Comparison of ENCODE assay signal across 10 mouse cellular contexts in genomic region chr3:88363700-88364099, GRCm38 (mm10). TPM values are rescaled to one million over a fixed set of nuclear protein-coding genes. Genes with fewer than 3 reads are reported as not detected.
DNase-seq lines count a peak whose midpoint lies in the region; ATAC-seq and TF ChIP-seq lines count a peak whose summit lies in the region.
"Had no signal": no experiment of that assay in that cellular context is flagged by ENCODE, and none has a peak within 500 bp of the region (broad histone marks: within the 10 kb centered on the region; RNA-seq: fewer than 3 reads in every experiment).

No protein-coding gene starts in this region.

- DNase-seq in heart, postnatal 36 days, result no peak
- DNase-seq in c-Kit-positive CD71-positive TER-119-negative erythroid progenitor cells, embryonic 14.5 days (ENCODE audit: low read depth), result peak; percentile 78
- peak; percentile 48 for DNase-seq in hindbrain, postnatal 0 days (ENCODE audit: low spot score)
- DNase-seq in lung, postnatal 0 days (ENCODE audit: low spot score), result peak; percentile 21
- no peak for DNase-seq in adipocyte (ENCODE audit: low spot score)
- no peak for DNase-seq in T-cell, adult 2 months (ENCODE audit: low spot score)

- H3K36me3 ChIP-seq in heart, embryonic 13.5 days, result peaks cover 46% of the 10 kb centered on the region
- H3K36me3 ChIP-seq in hindbrain, postnatal 0 days (ENCODE audit: insufficient read depth, low read length), result peaks cover 33% of the 10 kb centered on the region
- peaks cover 29% of the 10 kb centered on the region; the same call in 1 of the 2 replicates for H3K36me3 ChIP-seq in lung, postnatal 0 days (ENCODE audit: insufficient read depth, low read length)
- peaks cover 38% of the 10 kb centered on the region for H3K36me3 ChIP-seq in kidney, embryonic 14.5 days (ENCODE audit: control insufficient read depth, insufficient read depth, low read length)

- no peak for TF ChIP-seq EP300 in lung, postnatal 0 days (IDR thresholded peaks at IDR 0.05)

- TF ChIP-seq CTCF in hindbrain, postnatal 0 days (IDR thresholded peaks at IDR 0.05; ENCODE audit: low read depth), result no peak
- TF ChIP-seq CTCF in lung, postnatal 0 days (IDR thresholded peaks at IDR 0.05), result no peak

- H3K4me1 ChIP-seq in heart, embryonic 13.5 days, result peaks cover 55% of the 10 kb centered on the region
- no peaks in the 10 kb centered on the region for H3K4me1 ChIP-seq in hindbrain, postnatal 0 days (ENCODE audit: insufficient read depth, low read length)
- peaks cover 5% of the 10 kb centered on the region; the same call in 1 of the 2 replicates for H3K4me1 ChIP-seq in lung, postnatal 0 days (ENCODE audit: insufficient read depth, low read depth, low read length)
- H3K4me1 ChIP-seq in kidney, embryonic 14.5 days (ENCODE audit: control insufficient read depth, insufficient read depth, low read length), result peaks cover 4% of the 10 kb centered on the region; the same call in 1 of the 2 replicates

- no peak overlapping the region for H3K4me3 ChIP-seq in heart, embryonic 13.5 days
- H3K4me3 ChIP-seq in hindbrain, postnatal 0 days (ENCODE audit: low read length), result no peak overlapping the region
- no peak overlapping the region for H3K4me3 ChIP-seq in lung, postnatal 0 days (ENCODE audit: low read depth, low read length)
- H3K4me3 ChIP-seq in kidney, embryonic 14.5 days (ENCODE audit: low read length), result no peak overlapping the region
- H3K4me3 ChIP-seq: midbrain, embryonic 12.5 days had no signal

- no peak overlapping the region for H3K9ac ChIP-seq in heart, embryonic 13.5 days
- no peak overlapping the region for H3K9ac ChIP-seq in hindbrain, postnatal 0 days (replicated peaks; ENCODE audit: low read length)
- no peak overlapping the region for H3K9ac ChIP-seq in lung, postnatal 0 days (replicated peaks; ENCODE audit: low read depth)
- no peak overlapping the region for H3K9ac ChIP-seq in kidney, embryonic 14.5 days (ENCODE audit: low read depth, low read length)
- H3K9ac ChIP-seq: midbrain, embryonic 12.5 days had no signal

- intact Hi-C loops in heart, postnatal 36 days (cut with DNase I), result no loop called here

- no peak for ATAC-seq in heart, embryonic 13.5 days (ENCODE audit: extremely low read depth, insufficient number of reproducible peaks, low FRiP score, low TSS enrichment)
- peak; percentile 70 for ATAC-seq in hindbrain, postnatal 0 days
- peak; percentile 32 for ATAC-seq in lung, postnatal 0 days
- no peak for ATAC-seq in kidney, embryonic 14.5 days (ENCODE audit: low FRiP score, low TSS enrichment)
- ATAC-seq: Patski had no signal

- peak overlapping the region; percentile 64 for H3K27ac ChIP-seq in heart, embryonic 13.5 days (replicated peaks)
- H3K27ac ChIP-seq in hindbrain, postnatal 0 days, result peak overlapping the region; percentile 59
- H3K27ac ChIP-seq in lung, postnatal 0 days (ENCODE audit: low read length), result no peak overlapping the region
- no peak overlapping the region for H3K27ac ChIP-seq in kidney, embryonic 14.5 days (ENCODE audit: low read depth, low read length)
- H3K27ac ChIP-seq: midbrain, embryonic 12.5 days had no signal

- peak overlapping the region; percentile 63 for H3K4me2 ChIP-seq in heart, embryonic 13.5 days
- H3K4me2 ChIP-seq in hindbrain, postnatal 0 days (ENCODE audit: low read depth, low read length), result no peak overlapping the region
- H3K4me2 ChIP-seq in lung, postnatal 0 days (replicated peaks; ENCODE audit: low read depth, low read length), result no peak overlapping the region
- H3K4me2 ChIP-seq in kidney, embryonic 14.5 days (replicated peaks; ENCODE audit: low read depth, low read length), result no peak overlapping the region
- H3K4me2 ChIP-seq: midbrain, embryonic 12.5 days had no signal

- WGBS in heart, embryonic 13.5 days, result 28% methylated on average over 4 of the region's 4 CpGs
- 32% methylated on average over 4 of the region's 4 CpGs for WGBS in hindbrain, postnatal 0 days
- 61% methylated on average over 4 of the region's 4 CpGs for WGBS in lung, postnatal 0 days
- WGBS in kidney, embryonic 14.5 days, result 58% methylated on average over 4 of the region's 4 CpGs

- H3K9me3 ChIP-seq in heart, embryonic 13.5 days, result no peaks in the 10 kb centered on the region
- no peaks in the 10 kb centered on the region for H3K9me3 ChIP-seq in hindbrain, postnatal 0 days (ENCODE audit: low read length)
- H3K9me3 ChIP-seq in lung, postnatal 0 days (ENCODE audit: low read length), result no peaks in the 10 kb centered on the region
- H3K9me3 ChIP-seq in kidney, embryonic 14.5 days (ENCODE audit: control insufficient read depth, low read length), result no peaks in the 10 kb centered on the region
- H3K9me3 ChIP-seq: midbrain, embryonic 12.5 days had no signal

- H3K27me3 ChIP-seq in heart, embryonic 13.5 days (replicated peaks), result peaks cover 24% of the 10 kb centered on the region
- no peaks in the 10 kb centered on the region for H3K27me3 ChIP-seq in hindbrain, postnatal 0 days (ENCODE audit: insufficient read depth, low read length)
- H3K27me3 ChIP-seq in lung, postnatal 0 days (replicated peaks; ENCODE audit: insufficient read depth, low read length), result 0 out of 2 replicates have a peak, but pooled peaks cover 3% of the 10 kb centered on the region
- peaks cover 13% of the 10 kb centered on the region for H3K27me3 ChIP-seq in kidney, embryonic 14.5 days (ENCODE audit: control insufficient read depth, insufficient read depth, low read length)
- H3K27me3 ChIP-seq: Patski had no signal

RNA-seq across cellular contexts. Expression of gene Paqr6, which starts 0.7 kb away (rescaled TPM):
- polyA plus RNA-seq in heart, embryonic 13.5 days (2015; fragmentation: Nextera tagmentation; extraction: Ambion mirVana), result 2.6 and 3.8 TPM in 2 replicates
- 1 to 10 TPM in 1 of 2 experiments, under 1 TPM in 1; 0.46 to 1.2 TPM for total RNA-seq in heart, postnatal 36 days (2021)
- 8.3 and 10.1 TPM in 2 replicates for total RNA-seq in hindbrain, postnatal 0 days (2014; rRNA removed)
- polyA plus RNA-seq in hindbrain, postnatal 0 days (2015; fragmentation: Nextera tagmentation; extraction: Ambion mirVana), result 8.6 and 10.3 TPM in 2 replicates
- 4.3 and 5.3 TPM in 2 replicates for polyA plus RNA-seq in lung, postnatal 0 days (2015; fragmentation: Nextera tagmentation; extraction: Ambion mirVana)
- polyA plus RNA-seq in kidney, embryonic 14.5 days (2014; fragmentation: Nextera tagmentation; extraction: Ambion mirVana), result 7.9 and 8.5 TPM in 2 replicates

RNA-seq across cellular contexts. Expression of gene Bglap3, which starts 8.8 kb away (rescaled TPM):
- not detected in 2 replicates for polyA plus RNA-seq in heart, embryonic 13.5 days (2015; fragmentation: Nextera tagmentation; extraction: Ambion mirVana)
- total RNA-seq in heart, postnatal 36 days (2021), result not detected
- total RNA-seq in hindbrain, postnatal 0 days (2014; rRNA removed), result not detected in 2 replicates
- 0.15 TPM in 1 of 2 replicates, not detected in the other for polyA plus RNA-seq in hindbrain, postnatal 0 days (2015; fragmentation: Nextera tagmentation; extraction: Ambion mirVana)
- 0.14 and 0.39 TPM in 2 replicates for polyA plus RNA-seq in lung, postnatal 0 days (2015; fragmentation: Nextera tagmentation; extraction: Ambion mirVana)
- 0.28 TPM in 1 of 2 replicates, not detected in the other for polyA plus RNA-seq in kidney, embryonic 14.5 days (2014; fragmentation: Nextera tagmentation; extraction: Ambion mirVana)
- polyA plus RNA-seq: midbrain, embryonic 12.5 days had no signal

RNA-seq across cellular contexts. Expression of gene Bglap2, which starts 14.8 kb away (rescaled TPM):
- polyA plus RNA-seq in heart, embryonic 13.5 days (2015; fragmentation: Nextera tagmentation; extraction: Ambion mirVana), result not detected in 2 replicates
- not detected for total RNA-seq in heart, postnatal 36 days (2021)
- not detected in 2 replicates for total RNA-seq in hindbrain, postnatal 0 days (2014; rRNA removed)
- not detected in 2 replicates for polyA plus RNA-seq in hindbrain, postnatal 0 days (2015; fragmentation: Nextera tagmentation; extraction: Ambion mirVana)
- not detected in 2 replicates for polyA plus RNA-seq in lung, postnatal 0 days (2015; fragmentation: Nextera tagmentation; extraction: Ambion mirVana)
- polyA plus RNA-seq in kidney, embryonic 14.5 days (2014; fragmentation: Nextera tagmentation; extraction: Ambion mirVana), result not detected in 2 replicates
- polyA plus RNA-seq: midbrain, embryonic 12.5 days; Patski had no signal

RNA-seq across cellular contexts. Expression of gene Bglap, which starts 20.6 kb away (rescaled TPM):
- polyA plus RNA-seq in heart, embryonic 13.5 days (2015; fragmentation: Nextera tagmentation; extraction: Ambion mirVana), result not detected in 2 replicates
- not detected for total RNA-seq in heart, postnatal 36 days (2021)
- not detected in 2 replicates for total RNA-seq in hindbrain, postnatal 0 days (2014; rRNA removed)
- polyA plus RNA-seq in hindbrain, postnatal 0 days (2015; fragmentation: Nextera tagmentation; extraction: Ambion mirVana), result not detected in 2 replicates
- not detected in 2 replicates for polyA plus RNA-seq in lung, postnatal 0 days (2015; fragmentation: Nextera tagmentation; extraction: Ambion mirVana)
- polyA plus RNA-seq in kidney, embryonic 14.5 days (2014; fragmentation: Nextera tagmentation; extraction: Ambion mirVana), result 0.57 TPM in 1 of 2 replicates, not detected in the other
- polyA plus RNA-seq: midbrain, embryonic 12.5 days had no signal

RNA-seq across cellular contexts. Expression of gene Smg5, which starts 27.6 kb away (rescaled TPM):
- polyA plus RNA-seq in heart, embryonic 13.5 days (2015; fragmentation: Nextera tagmentation; extraction: Ambion mirVana), result 43.9 and 44.2 TPM in 2 replicates
- 10 to 100 TPM; 38.7 to 42.7 TPM for total RNA-seq in heart, postnatal 36 days (2021)
- 78.8 and 98.1 TPM in 2 replicates for total RNA-seq in hindbrain, postnatal 0 days (2014; rRNA removed)
- 42.9 and 43.0 TPM in 2 replicates for polyA plus RNA-seq in hindbrain, postnatal 0 days (2015; fragmentation: Nextera tagmentation; extraction: Ambion mirVana)
- polyA plus RNA-seq in lung, postnatal 0 days (2015; fragmentation: Nextera tagmentation; extraction: Ambion mirVana), result 19.7 and 19.8 TPM in 2 replicates
- 36.5 and 47.4 TPM in 2 replicates for polyA plus RNA-seq in kidney, embryonic 14.5 days (2014; fragmentation: Nextera tagmentation; extraction: Ambion mirVana)

Comparison
In these comparisons a context has a peak if more than half of its experiments do, and no peak if none do; other contexts are left out.
1. ATAC-seq: peak in hindbrain, postnatal 0 days (single experiment) and lung, postnatal 0 days (single experiment); none in heart, embryonic 13.5 days (single experiment) and kidney, embryonic 14.5 days (single experiment).
2. H3K27ac ChIP-seq: peak in heart, embryonic 13.5 days (single experiment) and hindbrain, postnatal 0 days (single experiment); none in lung, postnatal 0 days (single experiment) and kidney, embryonic 14.5 days (single experiment).
3. DNase-seq: peak in c-Kit-positive CD71-positive TER-119-negative erythroid progenitor cells, embryonic 14.5 days (single experiment), hindbrain, postnatal 0 days (single experiment) and lung, postnatal 0 days (single experiment); none in heart, postnatal 36 days (0 of 2), adipocyte (single experiment) and T-cell, adult 2 months (single experiment).